Mouse (Mus musculus) brown adipose tissue, adult 24 weeks (tissue): ENCODE measurements at regions not wholly inside any gene's neighbourhood (a gene's known extent, or its start where the extent isn't known, plus 50 kb on each side); places are given as distances from the start of the nearest gene placed in this dataset.

Source experiments
- H3K27ac ChIP-seq: fragments of 200-500 bp; replicated peaks from 2 replicates; pipeline ENCODE4 v1.5.1; 2012; ENCODE audit warnings: low read depth, mild to moderate bottlenecking, low read length
- H3K4me1 ChIP-seq: fragments of 200-500 bp; 2 replicates; pipeline ENCODE4 v1.6.1; 2012; ENCODE audit warnings: low read length, mixed read lengths; ENCODE audit not compliant: control insufficient read depth, insufficient read depth, insufficient read length
- H3K4me3 ChIP-seq: fragments of 200-500 bp; 2 replicates; pipeline ENCODE4 v1.5.1; 2012; ENCODE audit warnings: low read depth, mild to moderate bottlenecking, low read length, moderate library complexity; ENCODE audit not compliant: insufficient read depth

GRCm38 (mm10) chr9:89858005-89858404 is 51.7 kb upstream of the Rasgrf1 start:
- Histone ChIP-seq H3K4me3 (no peak overlapping the region), H3K4me1 (no peaks in the 10 kb centered on the region), H3K27ac (no peak overlapping the region)

GRCm38 (mm10) chr9:89850491-89851282 is 59.0 kb upstream of the Rasgrf1 start:
- H3K4me1 ChIP-seq, result no peaks in the 10 kb centered on the region
- H3K27ac ChIP-seq, result no peak overlapping the region
- H3K4me3 ChIP-seq, result no peak overlapping the region

GRCm38 (mm10) chr9:89849947-89850346 is 59.8 kb upstream of the Rasgrf1 start:
- Histone ChIP-seq H3K4me1 (no peaks in the 10 kb centered on the region), H3K27ac (no peak overlapping the region), H3K4me3 (no peak overlapping the region)

GRCm38 (mm10) chr9:89848571-89848970 is 61.1 kb upstream of the Rasgrf1 start:
- Histone ChIP-seq H3K4me1 (no peaks in the 10 kb centered on the region), H3K27ac (no peak overlapping the region), H3K4me3 (no peak overlapping the region)

- Histone ChIP-seq H3K4me1 (no peaks in the 10 kb centered on the region), H3K4me3 (no peak overlapping the region), H3K27ac (no peak overlapping the region)
Measured at GRCm38 (mm10) chr9:89846973-89847372, 62.7 kb upstream of the Rasgrf1 start.

GRCm38 (mm10) chr9:89842776-89843089 is 67.0 kb upstream of the Rasgrf1 start:
- H3K4me1 ChIP-seq, result peaks cover 6% of the 10 kb centered on the region; the same call in 1 of the 2 replicates
- no peak overlapping the region for H3K27ac ChIP-seq
- H3K4me3 ChIP-seq, result no peak overlapping the region

- Histone ChIP-seq H3K4me3 (no peak overlapping the region), H3K27ac (no peak overlapping the region), H3K4me1 (peaks cover 6% of the 10 kb centered on the region; the same call in 1 of the 2 replicates)
Measured at GRCm38 (mm10) chr9:89841866-89842775, 67.6 kb upstream of the Rasgrf1 start.

- Histone ChIP-seq H3K4me1 (peaks cover 6% of the 10 kb centered on the region; the same call in 1 of the 2 replicates), H3K4me3 (no peak overlapping the region), H3K27ac (no peak overlapping the region)
Measured at GRCm38 (mm10) chr9:89841371-89841770, 68.3 kb upstream of the Rasgrf1 start.

- peaks cover 4% of the 10 kb centered on the region; the same call in 1 of the 2 replicates for H3K4me1 ChIP-seq
Measured at GRCm38 (mm10) chr9:89836454-89837245, 73.1 kb upstream of the Rasgrf1 start.

GRCm38 (mm10) chr9:89833596-89833995 is 76.1 kb upstream of the Rasgrf1 start:
- H3K27ac ChIP-seq, result no peak overlapping the region
- no peaks in the 10 kb centered on the region for H3K4me1 ChIP-seq
- no peak overlapping the region for H3K4me3 ChIP-seq

More at GRCm38 (mm10) chr9:89836454-89837245, 73.1 kb upstream of the Rasgrf1 start:
- H3K4me3 ChIP-seq, result no peak overlapping the region
- no peak overlapping the region for H3K27ac ChIP-seq

GRCm38 (mm10) chr9:89831855-89832254 is 77.9 kb upstream of the Rasgrf1 start:
- Histone ChIP-seq H3K4me1 (no peaks in the 10 kb centered on the region), H3K27ac (no peak overlapping the region), H3K4me3 (no peak overlapping the region)

GRCm38 (mm10) chr9:89828156-89828555 is 81.6 kb upstream of the Rasgrf1 start:
- Histone ChIP-seq H3K4me3 (no peak overlapping the region), H3K27ac (no peak overlapping the region), H3K4me1 (no peaks in the 10 kb centered on the region)

GRCm38 (mm10) chr9:89827564-89827963 is 82.1 kb upstream of the Rasgrf1 start:
- H3K4me1 ChIP-seq, result no peaks in the 10 kb centered on the region
- H3K27ac ChIP-seq, result no peak overlapping the region
- H3K4me3 ChIP-seq, result no peak overlapping the region

GRCm38 (mm10) chr9:89826712-89827548 is 82.8 kb upstream of the Rasgrf1 start:
- H3K4me3 ChIP-seq, result peak overlapping the region; percentile 39
- H3K4me1 ChIP-seq, result no peaks in the 10 kb centered on the region
- no peak overlapping the region for H3K27ac ChIP-seq
